1 mouse cellular context compared by ENCODE assay signal in the genomic region with DNA sequence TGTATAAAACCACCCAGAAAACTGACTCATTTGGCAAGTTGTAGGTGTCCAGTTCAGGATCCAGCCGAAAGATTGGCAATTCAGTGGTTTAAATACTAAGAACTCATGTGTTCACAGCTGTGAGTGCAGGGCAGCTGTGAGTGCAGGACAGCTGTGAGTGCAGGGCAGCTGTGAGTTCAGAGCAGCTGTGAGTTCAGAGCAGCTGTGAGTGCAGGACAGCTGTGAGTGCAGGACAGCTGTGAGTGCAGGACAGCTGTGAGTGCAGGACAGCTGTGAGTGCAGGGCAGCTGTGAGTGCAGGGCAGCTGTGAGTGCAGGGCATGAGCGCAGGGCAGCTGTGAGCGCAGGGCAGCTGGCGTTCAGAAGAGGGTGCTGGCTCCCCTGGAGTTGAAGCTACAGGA.
TF ChIP-seq lines count a peak whose summit lies in the region.

No protein-coding gene starts in this region.

TF ChIP-seq in MEL, 35 proteins besides CTCF, POLR2A, EP300 and RAD21 (continued from another document):
- no peak for TF ChIP-seq MEF2A (IDR thresholded peaks at IDR 0.05; ENCODE audit: extremely low read depth, insufficient replicate concordance, low read depth, low read length, poor library complexity, severe bottlenecking)
- no peak for TF ChIP-seq NELFE (IDR thresholded peaks at IDR 0.05; ENCODE audit: low read depth, low read length)
TF ChIP-seq in MEL: peak in this region for 1.
